In the genomic region with DNA sequence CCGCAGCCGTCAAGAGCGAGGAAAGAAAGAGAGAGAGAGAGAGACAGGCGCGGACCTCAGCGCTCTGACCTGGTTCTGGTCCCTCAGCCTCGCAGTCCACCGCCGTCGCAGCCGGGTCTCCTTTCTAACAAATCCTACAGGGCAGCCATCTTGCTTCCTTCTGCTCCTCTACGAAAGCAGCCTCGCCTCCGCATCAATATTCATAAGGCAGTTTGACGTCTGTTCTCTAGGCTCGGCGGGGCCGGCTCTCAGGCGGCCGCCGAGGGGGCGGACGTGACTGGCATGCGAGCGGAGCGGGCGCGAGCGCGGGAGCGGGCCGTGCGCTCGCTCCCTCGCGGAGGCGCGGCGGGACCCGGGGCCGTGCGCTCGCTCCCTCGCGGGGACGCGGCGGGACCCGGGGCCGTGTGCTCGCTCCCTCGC, we compare ENCODE assay signal across 8 mouse cellular contexts. TPM values are rescaled to one million over a fixed set of nuclear protein-coding genes. Genes with fewer than 3 reads are reported as not detected.
A peak's percentile ranks its signal among the peaks of the same experiment; 100 is the strongest.
DNase-seq lines count a peak whose midpoint lies in the region; ATAC-seq and TF ChIP-seq lines count a peak whose summit lies in the region.

No protein-coding gene starts in this region.

- peaks cover 46% of the 10 kb centered on the region for H3K79me2 ChIP-seq in CH12.LX (replicated peaks; ENCODE audit: control insufficient read depth, extremely low read depth, insufficient read depth, poor library complexity, severe bottlenecking)

- dilution Hi-C loops in CH12.LX (cut with MboI; ENCODE audit: extremely low pct_ligation_motif_present, extremely low pct_unique_long_range_greater_than_20kb, low sequenced_read_pairs) = no loop called here

- no peaks in the 10 kb centered on the region for H3K27me3 ChIP-seq in CH12.LX (replicated peaks)
- no peaks in the 10 kb centered on the region for H3K27me3 ChIP-seq in forebrain, embryonic 13.5 days
- H3K27me3 ChIP-seq in liver, postnatal 0 days (ENCODE audit: insufficient read depth, low read length) = no peaks in the 10 kb centered on the region
- H3K27me3 ChIP-seq in neural tube, embryonic 14.5 days (ENCODE audit: control insufficient read depth, insufficient read depth, low read length) = no peaks in the 10 kb centered on the region
- H3K27me3 ChIP-seq in testis, adult 2 months (ENCODE audit: control insufficient read depth, insufficient read depth, low read length) = no peaks in the 10 kb centered on the region

- H3K4me3 ChIP-seq in CH12.LX (replicated peaks in 1 of 3; ENCODE audit: low read depth in 2 of 3, low read length in 2 of 3, poor library complexity in 1 of 3) = peak overlapping the region; percentile 64 to 89 (median 70)
- H3K4me3 ChIP-seq in forebrain, embryonic 13.5 days = peak overlapping the region; percentile 81
- H3K4me3 ChIP-seq in liver, postnatal 0 days (ENCODE audit: low read depth, low read length) = peak overlapping the region; percentile 65
- H3K4me3 ChIP-seq in neural tube, embryonic 14.5 days (ENCODE audit: low read depth, low read length) = peak overlapping the region; percentile 78
- peak overlapping the region; percentile 92 for H3K4me3 ChIP-seq in testis, adult 2 months (ENCODE audit: control insufficient read depth, low read depth, low read length)

- DNase-seq in CH12.LX (ENCODE audit: extremely low read depth) = peak; percentile 98
- peak; percentile 74 for DNase-seq in c-Kit-positive CD71-positive TER-119-negative erythroid progenitor cells, embryonic 14.5 days (ENCODE audit: low read depth)
- peak; percentile 88 to 92 for DNase-seq in heart, postnatal 10 days
- peak; percentile 93 for DNase-seq in layer of hippocampus, adult 11-12 months (ENCODE audit: low spot score)
- peak; percentile 81 for DNase-seq in liver, postnatal 0 days

- H3K4me1 ChIP-seq in CH12.LX (ENCODE audit: control insufficient read depth in 1 of 2, insufficient read depth in 2 of 2) = peaks cover 12 to 53% of the 10 kb centered on the region in 2 experiments
- peaks cover 15% of the 10 kb centered on the region for H3K4me1 ChIP-seq in forebrain, embryonic 13.5 days
- H3K4me1 ChIP-seq in liver, postnatal 0 days (ENCODE audit: insufficient read depth) = peaks cover 9% of the 10 kb centered on the region; the same call in 1 of the 2 replicates
- peaks cover 5% of the 10 kb centered on the region; the same call in 1 of the 2 replicates for H3K4me1 ChIP-seq in neural tube, embryonic 14.5 days (ENCODE audit: control insufficient read depth, insufficient read depth, low read length)
- peaks cover 11% of the 10 kb centered on the region for H3K4me1 ChIP-seq in testis, adult 2 months (ENCODE audit: control insufficient read depth, insufficient read depth, low read length)

- H3K9ac ChIP-seq in CH12.LX (ENCODE audit: insufficient read depth, low read depth) = peak overlapping the region; percentile 98
- peak overlapping the region; percentile 81 for H3K9ac ChIP-seq in forebrain, embryonic 13.5 days
- peak overlapping the region; percentile 85 for H3K9ac ChIP-seq in liver, postnatal 0 days (replicated peaks)
- H3K9ac ChIP-seq in neural tube, embryonic 14.5 days (replicated peaks; ENCODE audit: low read depth, low read length) = peak overlapping the region; percentile 75

- intact Hi-C loops in heart, postnatal 10 days (cut with DNase I) = loop anchor here (5.0 kb wide), 3 partner anchors 58 to 232 kb away; partner anchors contain the start of gene Ppa2

- no peak for TF ChIP-seq CTCF in CH12.LX (conservative IDR thresholded peaks at IDR 0.05 in 1 of 2, IDR thresholded peaks at IDR 0.05 in 1 of 2; ENCODE audit: low read depth in 2 of 2, low read length in 2 of 2)
- TF ChIP-seq CTCF in liver, postnatal 0 days (IDR thresholded peaks at IDR 0.05; ENCODE audit: low read depth) = no peak
- TF ChIP-seq CTCF in testis, adult 2 months (IDR thresholded peaks at IDR 0.05; ENCODE audit: control insufficient read depth, insufficient read depth, insufficient replicate concordance, low read depth, low read length) = no peak

- H3K4me2 ChIP-seq in CH12.LX (ENCODE audit: insufficient read depth, low read depth, poor library complexity, severe bottlenecking) = no peak overlapping the region
- H3K4me2 ChIP-seq in forebrain, embryonic 13.5 days = peak overlapping the region; percentile 78
- peak overlapping the region; percentile 91 for H3K4me2 ChIP-seq in liver, postnatal 0 days (ENCODE audit: low read depth, low read length)
- peak overlapping the region; percentile 65 for H3K4me2 ChIP-seq in neural tube, embryonic 14.5 days (ENCODE audit: low read depth, low read length)

- no peak; the same call in 1 of the 2 replicates for TF ChIP-seq RAD21 in CH12.LX (IDR thresholded peaks at IDR 0.05; ENCODE audit: low read depth, low read length)

- in situ Hi-C loops in CH12.LX (cut with MboI; ENCODE audit: low pct_ligation_motif_present, low pct_unique_long_range_greater_than_20kb, low sequenced_read_pairs) = no loop called here

- peaks cover 0 to 11% of the 10 kb centered on the region in 2 experiments for H3K36me3 ChIP-seq in CH12.LX (replicated peaks in 1 of 2; ENCODE audit: control insufficient read depth in 1 of 2, insufficient read depth in 1 of 2, low read length in 1 of 2)
- no peaks in the 10 kb centered on the region for H3K36me3 ChIP-seq in forebrain, embryonic 13.5 days (ENCODE audit: poor library complexity, severe bottlenecking)
- no peaks in the 10 kb centered on the region for H3K36me3 ChIP-seq in liver, postnatal 0 days (replicated peaks; ENCODE audit: insufficient read depth, low read length)
- no peaks in the 10 kb centered on the region for H3K36me3 ChIP-seq in neural tube, embryonic 14.5 days (ENCODE audit: control insufficient read depth, insufficient read depth, low read length)
- H3K36me3 ChIP-seq in testis, adult 2 months (ENCODE audit: control insufficient read depth, insufficient read depth, low read length) = no peaks in the 10 kb centered on the region

- TF ChIP-seq EP300 in CH12.LX (IDR thresholded peaks at IDR 0.05; ENCODE audit: low read length) = no peak
- no peak for TF ChIP-seq EP300 in liver, postnatal 0 days (IDR thresholded peaks at IDR 0.05; ENCODE audit: low read depth)

- under 1% methylated on average over 39 of the region's 52 CpGs for WGBS in forebrain, embryonic 13.5 days
- WGBS in liver, postnatal 0 days (ENCODE audit: insufficient replicate concordance) = 0% methylated on average over 50 of the region's 52 CpGs
- WGBS in neural tube, embryonic 14.5 days = under 1% methylated on average over 48 of the region's 52 CpGs

- peak overlapping the region; percentile 73 for H3K27ac ChIP-seq in CH12.LX (ENCODE audit: insufficient read depth, low read depth)
- H3K27ac ChIP-seq in forebrain, embryonic 13.5 days = peak overlapping the region; percentile 90
- H3K27ac ChIP-seq in liver, postnatal 0 days (ENCODE audit: low read depth) = peak overlapping the region; percentile 94
- H3K27ac ChIP-seq in neural tube, embryonic 14.5 days (ENCODE audit: low read depth, low read length) = peak overlapping the region; percentile 94
- peak overlapping the region; percentile 86 for H3K27ac ChIP-seq in testis, adult 2 months (ENCODE audit: control insufficient read depth, insufficient read depth, low read depth, low read length)

- ATAC-seq in forebrain, embryonic 13.5 days = peak; percentile 97
- ATAC-seq in liver, postnatal 0 days = peak; percentile 91
- peak; percentile 97 for ATAC-seq in neural tube, embryonic 14.5 days (ENCODE audit: low read depth)

- no peaks in the 10 kb centered on the region for H3K9me3 ChIP-seq in CH12.LX (replicated peaks; ENCODE audit: low read length)
- H3K9me3 ChIP-seq in forebrain, embryonic 13.5 days (replicated peaks) = no peaks in the 10 kb centered on the region
- no peaks in the 10 kb centered on the region for H3K9me3 ChIP-seq in liver, postnatal 0 days (ENCODE audit: low read length)
- no peaks in the 10 kb centered on the region for H3K9me3 ChIP-seq in neural tube, embryonic 14.5 days (ENCODE audit: control insufficient read depth, low read length)

- TF ChIP-seq POLR2A in CH12.LX (IDR thresholded peaks at IDR 0.05; ENCODE audit: low read depth, low read length) = peak; percentile 96
- no peak; the same call in 1 of the 2 replicates for TF ChIP-seq POLR2A in testis, adult 2 months (IDR thresholded peaks at IDR 0.05; ENCODE audit: control insufficient read depth, low read depth, low read length)

TF ChIP-seq in CH12.LX, 34 proteins besides CTCF, POLR2A, EP300 and RAD21 (continues in another document):
- no peak for TF ChIP-seq PAX5 (IDR thresholded peaks at IDR 0.05; ENCODE audit: low read length)
- no peak for TF ChIP-seq ZKSCAN1 (IDR thresholded peaks at IDR 0.05; ENCODE audit: borderline replicate concordance, low read depth, low read length)
- no peak for TF ChIP-seq MAX (IDR thresholded peaks at IDR 0.05; ENCODE audit: low read length)
- TF ChIP-seq KAT2A (IDR thresholded peaks at IDR 0.05; ENCODE audit: insufficient replicate concordance, low read length) = no peak
- TF ChIP-seq SIN3A (IDR thresholded peaks at IDR 0.05; ENCODE audit: low read length) = no peak
- no peak for TF ChIP-seq CHD2 (IDR thresholded peaks at IDR 0.05; ENCODE audit: low read length)
- TF ChIP-seq NELFE (IDR thresholded peaks at IDR 0.05; ENCODE audit: low read depth, low read length) = peak; percentile 83
- TF ChIP-seq JUN (IDR thresholded peaks at IDR 0.05; ENCODE audit: insufficient read depth, low read depth, low read length) = no peak
- TF ChIP-seq RCOR1 (conservative IDR thresholded peaks at IDR 0.05; ENCODE audit: low read depth, low read length) = no peak
- TF ChIP-seq MEF2A (IDR thresholded peaks at IDR 0.05; ENCODE audit: borderline replicate concordance, low read depth, low read length) = peak; percentile 73; the same call in 1 of the 2 replicates
- TF ChIP-seq USF1 (IDR thresholded peaks at IDR 0.05; ENCODE audit: low read depth, low read length) = no peak
- TF ChIP-seq TCF12 (IDR thresholded peaks at IDR 0.05; ENCODE audit: low read depth, low read length) = peak; percentile 95
- TF ChIP-seq ZNF384 (IDR thresholded peaks at IDR 0.05; ENCODE audit: low read depth, low read length) = no peak
- TF ChIP-seq BHLHE40 (IDR thresholded peaks at IDR 0.05; ENCODE audit: low read depth, low read length) = peak; percentile 92
- peak; percentile 63; the same call in 1 of the 2 replicates for TF ChIP-seq HCFC1 (IDR thresholded peaks at IDR 0.05; ENCODE audit: low read depth, low read length)
- TF ChIP-seq NRF1 (IDR thresholded peaks at IDR 0.05; ENCODE audit: low read depth, low read length) = peak; percentile 59
- no peak for TF ChIP-seq JUND (conservative IDR thresholded peaks at IDR 0.05; ENCODE audit: low read depth, low read length)

RNA-seq across cellular contexts. Expression of gene Tet2, which starts 0.8 kb away (rescaled TPM):
- total RNA-seq in CH12.LX (2012; rRNA removed) (59.1 and 78.5 TPM in 2 replicates), CH12.LX (2014; rRNA removed) (49.7 and 51.3 TPM in 2 replicates)
- polyA plus RNA-seq in CH12.LX (2012; ENCODE audit: insufficient read length, low read depth) = 38.5 and 39.6 TPM in 2 replicates
- 21.7 and 23.5 TPM in 2 replicates for polyA plus RNA-seq in forebrain, embryonic 13.5 days (2015; fragmentation: Nextera tagmentation; extraction: Ambion mirVana)
- total RNA-seq in heart, postnatal 10 days (2021) = 10 to 100 TPM; 41.3 to 44.4 TPM
- polyA plus RNA-seq in liver, postnatal 0 days (2015; fragmentation: Nextera tagmentation; extraction: Ambion mirVana) = 3.9 and 4.3 TPM in 2 replicates
- 18.5 and 28.4 TPM in 2 replicates for polyA plus RNA-seq in neural tube, embryonic 14.5 days (2014; fragmentation: Nextera tagmentation; extraction: Ambion mirVana)
- 1.3 and 1.5 TPM in 2 replicates for polyA plus RNA-seq in testis, adult 2 months (2012; rRNA removed)

Comparison
In these comparisons a context has a peak if more than half of its experiments do, and no peak if none do; other contexts are left out.
1. Peak in every context shown above with its lines: DNase-seq, ATAC-seq, H3K4me3 ChIP-seq and H3K27ac ChIP-seq.